23 mouse cellular contexts compared by ENCODE assay signal in genomic region chr6:65759174-65759573, GRCm38 (mm10). TPM values are rescaled to one million over a fixed set of nuclear protein-coding genes. Genes with fewer than 3 reads are reported as not detected.
DNase-seq lines count a peak whose midpoint lies in the region; ATAC-seq and TF ChIP-seq lines count a peak whose summit lies in the region.
"Had no signal": no experiment of that assay in that cellular context is flagged by ENCODE, and none has a peak within 500 bp of the region (broad histone marks: within the 10 kb centered on the region; RNA-seq: fewer than 3 reads in every experiment).

No protein-coding gene starts in this region.

- WGBS in midbrain, embryonic 11.5 days = 84% methylated on average over 5 of the region's 5 CpGs
- 85% methylated on average over 5 of the region's 5 CpGs for WGBS in midbrain, postnatal 0 days
- 52% methylated on average over 5 of the region's 5 CpGs for WGBS in embryonic facial prominence, embryonic 10.5 days
- whole genome bisulfite sequencing in embryonic facial prominence, embryonic 11.5 days = 46% methylated on average over 5 of the region's 5 CpGs
- 74% methylated on average over 5 of the region's 5 CpGs for WGBS in heart, embryonic 11.5 days (ENCODE audit: insufficient replicate concordance)

- no peak for TF ChIP-seq CTCF in midbrain, postnatal 0 days (IDR thresholded peaks at IDR 0.05)

- no peak overlapping the region for H3K9ac ChIP-seq in midbrain, embryonic 11.5 days (ENCODE audit: low read length)
- no peak overlapping the region for H3K9ac ChIP-seq in midbrain, postnatal 0 days (replicated peaks; ENCODE audit: low read length, poor library complexity, severe bottlenecking)
- H3K9ac ChIP-seq in embryonic facial prominence, embryonic 11.5 days (replicated peaks; ENCODE audit: low read length) = no peak overlapping the region
- H3K9ac ChIP-seq in heart, embryonic 11.5 days (ENCODE audit: low read depth, low read length) = no peak overlapping the region

- no peak for ATAC-seq in midbrain, embryonic 11.5 days (ENCODE audit: low FRiP score)
- ATAC-seq in midbrain, postnatal 0 days (ENCODE audit: low FRiP score) = no peak
- ATAC-seq in embryonic facial prominence, embryonic 11.5 days (replicated peaks; ENCODE audit: insufficient number of reproducible peaks, low FRiP score, low TSS enrichment, low read depth) = peak; percentile 65; the same call in 1 of the 2 replicates
- ATAC-seq in heart, embryonic 11.5 days (replicated peaks; ENCODE audit: insufficient number of reproducible peaks, low FRiP score, low TSS enrichment) = no peak
- ATAC-seq: activated CD4-positive, CD25-positive, alpha-beta regulatory T cell, adult 4 months; CD4-positive, CD25-positive, alpha-beta regulatory T cell, adult 4 months; Patski had no signal

- no peak overlapping the region for H3K4me3 ChIP-seq in midbrain, embryonic 11.5 days (ENCODE audit: low read depth, low read length)
- H3K4me3 ChIP-seq in midbrain, postnatal 0 days (ENCODE audit: low read depth, low read length) = no peak overlapping the region
- no peak overlapping the region for H3K4me3 ChIP-seq in embryonic facial prominence, embryonic 10.5 days
- no peak overlapping the region for H3K4me3 ChIP-seq in embryonic facial prominence, embryonic 11.5 days (ENCODE audit: low read depth, low read length)
- no peak overlapping the region for H3K4me3 ChIP-seq in heart, embryonic 11.5 days (ENCODE audit: low read depth, low read length)

- H3K4me1 ChIP-seq in midbrain, embryonic 11.5 days (ENCODE audit: control insufficient read depth, insufficient read depth, low read length) = peaks cover 2% of the 10 kb centered on the region; the same call in 1 of the 2 replicates
- no peaks in the 10 kb centered on the region for H3K4me1 ChIP-seq in midbrain, postnatal 0 days (ENCODE audit: insufficient read depth, low read length)
- H3K4me1 ChIP-seq in embryonic facial prominence, embryonic 10.5 days = peaks cover 15% of the 10 kb centered on the region
- no peaks in the 10 kb centered on the region; the same call in 1 of the 2 replicates for H3K4me1 ChIP-seq in embryonic facial prominence, embryonic 11.5 days (ENCODE audit: control insufficient read depth, insufficient read depth, low read length)
- no peaks in the 10 kb centered on the region for H3K4me1 ChIP-seq in heart, embryonic 11.5 days (ENCODE audit: control insufficient read depth, insufficient read depth, low read length)

- H3K27me3 ChIP-seq in midbrain, embryonic 11.5 days (ENCODE audit: control insufficient read depth, insufficient read depth, low read length) = no peaks in the 10 kb centered on the region
- H3K27me3 ChIP-seq in midbrain, postnatal 0 days (ENCODE audit: insufficient read depth, low read length) = no peaks in the 10 kb centered on the region
- H3K27me3 ChIP-seq in embryonic facial prominence, embryonic 10.5 days (replicated peaks; ENCODE audit: low read depth, poor library complexity, severe bottlenecking) = no peaks in the 10 kb centered on the region
- H3K27me3 ChIP-seq in embryonic facial prominence, embryonic 11.5 days (ENCODE audit: control insufficient read depth, insufficient read depth, low read length) = no peaks in the 10 kb centered on the region
- no peaks in the 10 kb centered on the region for H3K27me3 ChIP-seq in heart, embryonic 11.5 days (ENCODE audit: control insufficient read depth, insufficient read depth, low read length)
- H3K27me3 ChIP-seq: CH12.LX had no signal

- H3K4me2 ChIP-seq in midbrain, embryonic 11.5 days = no peak overlapping the region
- H3K4me2 ChIP-seq in midbrain, postnatal 0 days (ENCODE audit: low read depth, low read length, poor library complexity, severe bottlenecking) = no peak overlapping the region
- H3K4me2 ChIP-seq in embryonic facial prominence, embryonic 11.5 days (ENCODE audit: low read depth, low read length) = no peak overlapping the region
- no peak overlapping the region for H3K4me2 ChIP-seq in heart, embryonic 11.5 days

- no peaks in the 10 kb centered on the region for H3K9me3 ChIP-seq in midbrain, embryonic 11.5 days (ENCODE audit: control insufficient read depth, low read length)
- no peaks in the 10 kb centered on the region for H3K9me3 ChIP-seq in midbrain, postnatal 0 days (ENCODE audit: low read length)
- no peaks in the 10 kb centered on the region for H3K9me3 ChIP-seq in embryonic facial prominence, embryonic 10.5 days
- no peaks in the 10 kb centered on the region for H3K9me3 ChIP-seq in embryonic facial prominence, embryonic 11.5 days (replicated peaks; ENCODE audit: control insufficient read depth, low read length)
- no peaks in the 10 kb centered on the region for H3K9me3 ChIP-seq in heart, embryonic 11.5 days (replicated peaks; ENCODE audit: control insufficient read depth, low read length)
- H3K9me3 ChIP-seq: G1E had no signal

- DNase-seq in embryo, embryonic 11 days = peak; percentile 14
- DNase-seq in embryo, embryonic 10.5 days (ENCODE audit: low spot score) = no peak
- peak; percentile 66 for DNase-seq in midbrain, embryonic 11.5 days (ENCODE audit: low spot score, missing footprints)
- DNase-seq in midbrain, postnatal 0 days (ENCODE audit: low spot score) = no peak
- peak; percentile 52 for DNase-seq in embryonic facial prominence, embryonic 10.5 days (ENCODE audit: low spot score)
- peak; percentile 74 for DNase-seq in embryonic facial prominence, embryonic 11.5 days (ENCODE audit: low spot score)
- DNase-seq in lung, adult 18-20 months = no peak
- DNase-seq: adrenal gland, adult 2 months; adrenal gland, adult 8-10 months; adrenal gland, postnatal 10 days; adrenal gland, postnatal 14 days; adrenal gland, postnatal 25 days; adrenal gland, postnatal 36 days; B cell, adult 2 months; cerebellum, adult 11 months; cerebellum, adult 11-12 months had no signal

- no peaks in the 10 kb centered on the region for H3K36me3 ChIP-seq in midbrain, embryonic 11.5 days (ENCODE audit: control insufficient read depth, insufficient read depth, low read length)
- H3K36me3 ChIP-seq in midbrain, postnatal 0 days (ENCODE audit: insufficient read depth, low read length) = no peaks in the 10 kb centered on the region
- no peaks in the 10 kb centered on the region for H3K36me3 ChIP-seq in embryonic facial prominence, embryonic 10.5 days (replicated peaks)
- no peaks in the 10 kb centered on the region for H3K36me3 ChIP-seq in embryonic facial prominence, embryonic 11.5 days (replicated peaks; ENCODE audit: control insufficient read depth, insufficient read depth, low read depth, low read length)
- no peaks in the 10 kb centered on the region for H3K36me3 ChIP-seq in heart, embryonic 11.5 days (ENCODE audit: control insufficient read depth, insufficient read depth, low read length)
- H3K36me3 ChIP-seq: G1E had no signal

- no peak overlapping the region for H3K27ac ChIP-seq in midbrain, embryonic 11.5 days (ENCODE audit: low read depth, low read length)
- no peak overlapping the region for H3K27ac ChIP-seq in midbrain, postnatal 0 days (ENCODE audit: low read depth, low read length)
- H3K27ac ChIP-seq in embryonic facial prominence, embryonic 10.5 days (replicated peaks) = no peak overlapping the region
- no peak overlapping the region for H3K27ac ChIP-seq in embryonic facial prominence, embryonic 11.5 days (replicated peaks; ENCODE audit: low read depth, low read length)
- no peak overlapping the region for H3K27ac ChIP-seq in heart, embryonic 11.5 days (ENCODE audit: low read depth, low read length)

RNA-seq across cellular contexts. Expression of gene Prdm5, which starts 19.6 kb away (rescaled TPM):
- polyA plus RNA-seq in midbrain, embryonic 11.5 days (2014; fragmentation: Nextera tagmentation; extraction: Ambion mirVana) = 13.1 and 13.3 TPM in 2 replicates
- total RNA-seq in midbrain, postnatal 0 days (2014; rRNA removed) = 6.1 and 6.2 TPM in 2 replicates
- polyA plus RNA-seq in midbrain, postnatal 0 days (2015; fragmentation: Nextera tagmentation; extraction: Ambion mirVana) = 2.5 and 2.6 TPM in 2 replicates
- polyA plus RNA-seq in embryonic facial prominence, embryonic 10.5 days (2016; fragmentation: Nextera tagmentation; extraction: Ambion mirVana) = 20.8 and 22.2 TPM in 2 replicates
- 17.2 and 18.6 TPM in 2 replicates for polyA plus RNA-seq in embryonic facial prominence, embryonic 11.5 days (2014; fragmentation: Nextera tagmentation; extraction: Ambion mirVana)
- 12.1 and 14.6 TPM in 2 replicates for polyA plus RNA-seq in heart, embryonic 11.5 days (2014; fragmentation: Nextera tagmentation; extraction: Ambion mirVana)
- total RNA-seq: CH12.LX, MEL had no signal
- polyA plus RNA-seq: G1E had no signal

Comparison
In these comparisons a context has a peak if more than half of its experiments do, and no peak if none do; other contexts are left out.
1. DNase-seq: peak in embryo, embryonic 11 days (single experiment), midbrain, embryonic 11.5 days (single experiment), embryonic facial prominence, embryonic 10.5 days (single experiment) and embryonic facial prominence, embryonic 11.5 days (single experiment); none in embryo, embryonic 10.5 days (single experiment), midbrain, postnatal 0 days (single experiment) and lung, adult 18-20 months (0 of 2).